Mouse (Mus musculus): Measurements from ENCODE around the gene Spdef. TPM values are rescaled to one million over a fixed set of nuclear protein-coding genes. Genes with fewer than 3 reads are reported as not detected.

Spdef gene
- 0.15 and 0.18 TPM in 2 replicates for polyA plus RNA-seq (2015; fragmentation: Nextera tagmentation; extraction: Ambion mirVana)

GRCm38 (mm10) chr17:27728770-27729169 lies at the start of gene Spdef:
Gene Spdef (minus strand): TSS chr17:27728955.
- no peak for ATAC-seq (ENCODE audit: extremely low read depth, insufficient number of reproducible peaks, low FRiP score, low TSS enrichment)
- Histone ChIP-seq H3K9me3 (no peaks in the 10 kb centered on the region), H3K36me3 (no peaks in the 10 kb centered on the region), H3K4me3 (no peak within 1 kb of the TSS), H3K27ac (replicated peaks) (no peak within 1 kb of the TSS), H3K4me2 (no peak within 1 kb of the TSS), H3K9ac (no peak within 1 kb of the TSS), H3K4me1 (peaks cover 13% of the 10 kb centered on the region), H3K27me3 (replicated peaks) (peaks cover 30% of the 10 kb centered on the region)
- 68% methylated on average over 10 of the region's 10 CpGs for WGBS

GRCm38 (mm10) chr17:27777823-27778222 lies 49.1 kb upstream of the Spdef start:
- peaks cover 50% of the 10 kb centered on the region for H3K4me1 ChIP-seq
- 55% methylated on average over 6 of the region's 6 CpGs for WGBS

DNA sequence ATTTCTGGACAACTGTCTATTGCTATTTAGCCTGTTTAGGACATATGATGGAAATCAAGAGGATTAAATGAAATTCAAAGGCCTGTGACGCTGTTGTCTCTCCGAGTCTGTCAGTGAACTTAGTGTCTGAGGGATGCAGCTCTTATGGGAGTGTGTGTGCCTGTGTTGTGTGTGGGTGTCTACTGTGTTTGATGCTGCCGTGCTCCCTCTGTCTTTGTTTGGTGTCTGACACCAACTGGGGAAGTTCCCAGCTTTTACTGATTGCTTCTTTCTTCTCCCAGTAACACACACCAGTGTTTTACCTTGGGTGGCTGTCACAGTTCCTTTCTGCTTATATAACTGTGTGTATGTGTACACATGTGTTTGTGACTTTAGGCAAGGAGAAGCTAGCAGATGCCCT lies 45.4 kb upstream of the Spdef start:
- WGBS, result 84% methylated on average over 3 of the region's 3 CpGs
- Histone ChIP-seq H3K27ac (replicated peaks) (no peak overlapping the region), H3K4me2 (no peak overlapping the region), H3K36me3 (peaks cover 29% of the 10 kb centered on the region), H3K9ac (no peak overlapping the region), H3K9me3 (no peaks in the 10 kb centered on the region), H3K4me3 (no peak overlapping the region), H3K27me3 (replicated peaks) (no peaks in the 10 kb centered on the region), H3K4me1 (peaks cover 39% of the 10 kb centered on the region)
- no peak for ATAC-seq (ENCODE audit: extremely low read depth, insufficient number of reproducible peaks, low FRiP score, low TSS enrichment)

More at GRCm38 (mm10) chr17:27777823-27778222, 49.1 kb upstream of the Spdef start:
- no peak overlapping the region for H3K9ac ChIP-seq
- peaks cover 35% of the 10 kb centered on the region for H3K36me3 ChIP-seq
- no peaks in the 10 kb centered on the region for H3K9me3 ChIP-seq
- no peak overlapping the region for H3K4me2 ChIP-seq
- H3K27me3 ChIP-seq (replicated peaks), result no peaks in the 10 kb centered on the region
- H3K27ac ChIP-seq (replicated peaks), result 0 out of 2 replicates have a peak overlapping the region, but pooled peaks have one; percentile 5
- no peak for ATAC-seq (ENCODE audit: extremely low read depth, insufficient number of reproducible peaks, low FRiP score, low TSS enrichment)
- no peak overlapping the region for H3K4me3 ChIP-seq

GRCm38 (mm10) chr17:27771616-27772015 lies 42.9 kb upstream of the Spdef start:
- ATAC-seq (ENCODE audit: extremely low read depth, insufficient number of reproducible peaks, low FRiP score, low TSS enrichment), result no peak
- Histone ChIP-seq H3K27me3 (replicated peaks) (no peaks in the 10 kb centered on the region), H3K4me3 (no peak overlapping the region), H3K9me3 (no peaks in the 10 kb centered on the region), H3K4me1 (peaks cover 31% of the 10 kb centered on the region), H3K27ac (replicated peaks) (no peak overlapping the region), H3K36me3 (peaks cover 47% of the 10 kb centered on the region), H3K4me2 (no peak overlapping the region), H3K9ac (no peak overlapping the region)
- 79% methylated on average over 6 of the region's 6 CpGs for WGBS

DNA sequence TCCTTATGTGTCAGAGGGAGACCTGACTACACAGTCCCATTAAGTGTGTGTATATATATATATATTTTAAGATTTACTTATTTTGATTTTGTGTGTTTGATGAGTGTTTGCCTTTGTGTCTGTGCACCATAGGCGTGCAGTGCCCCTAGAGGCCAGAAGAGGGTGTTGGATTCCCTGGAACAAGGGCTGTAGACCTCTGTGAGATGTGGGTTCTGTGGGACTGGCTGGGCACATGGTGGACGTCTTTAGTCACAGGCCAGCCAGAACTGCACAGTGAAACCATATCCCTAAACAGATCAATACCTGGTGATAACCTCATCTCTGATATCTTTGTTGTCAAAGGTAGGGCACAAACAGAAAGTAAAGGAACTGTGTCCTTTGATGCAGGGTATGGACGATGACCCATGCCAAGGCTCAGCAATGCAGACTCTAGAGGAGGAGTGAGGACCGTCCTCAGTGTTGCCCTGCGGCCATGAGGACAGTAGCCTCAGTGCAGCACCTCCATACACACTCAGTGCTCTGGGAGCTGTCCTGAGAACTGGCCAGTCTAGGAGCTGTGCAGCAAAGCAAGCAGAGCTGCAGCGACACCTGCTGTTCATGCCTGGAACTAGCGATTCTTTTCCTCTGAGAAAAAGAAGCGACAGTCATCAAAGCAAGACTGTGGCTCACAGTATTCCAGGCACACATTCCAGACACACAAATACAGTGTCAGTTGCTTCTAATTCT lies 40.2 kb upstream of the Spdef start:
- peak; percentile 51; the same call in 1 of the 2 replicates for ATAC-seq (ENCODE audit: extremely low read depth, insufficient number of reproducible peaks, low FRiP score, low TSS enrichment)
- WGBS, result 67% methylated on average over 8 of the region's 8 CpGs
- peaks cover 56% of the 10 kb centered on the region for H3K36me3 ChIP-seq

GRCm38 (mm10) chr17:27767543-27767942 lies 38.8 kb upstream of the Spdef start:
- no peaks in the 10 kb centered on the region for H3K27me3 ChIP-seq (replicated peaks)
- no peak overlapping the region for H3K4me2 ChIP-seq
- H3K4me3 ChIP-seq, result no peak overlapping the region
- 0 out of 2 replicates have a peak overlapping the region, but pooled peaks have one; percentile 20 for H3K27ac ChIP-seq (replicated peaks)
- no peak overlapping the region for H3K9ac ChIP-seq
- no peak for ATAC-seq (ENCODE audit: extremely low read depth, insufficient number of reproducible peaks, low FRiP score, low TSS enrichment)
- H3K36me3 ChIP-seq, result peaks cover 62% of the 10 kb centered on the region
- 0 out of 2 replicates have a peak, but pooled peaks cover 6% of the 10 kb centered on the region for H3K9me3 ChIP-seq
- H3K4me1 ChIP-seq, result peaks cover 13% of the 10 kb centered on the region
- 68% methylated on average over 12 of the region's 12 CpGs for WGBS

More for the DNA sequence above, 40.2 kb upstream of the Spdef start:
- Histone ChIP-seq H3K4me1 (peaks cover 25% of the 10 kb centered on the region), H3K27ac (replicated peaks) (no peak overlapping the region), H3K4me3 (no peak overlapping the region), H3K4me2 (no peak overlapping the region), H3K9ac (no peak overlapping the region), H3K9me3 (0 out of 2 replicates have a peak, but pooled peaks cover 6% of the 10 kb centered on the region), H3K27me3 (replicated peaks) (no peaks in the 10 kb centered on the region)

- no peak overlapping the region for H3K9ac ChIP-seq
- no peak for ATAC-seq (ENCODE audit: extremely low read depth, insufficient number of reproducible peaks, low FRiP score, low TSS enrichment)
- no peak overlapping the region for H3K4me2 ChIP-seq
- 0 out of 2 replicates have a peak, but pooled peaks cover 6% of the 10 kb centered on the region for H3K9me3 ChIP-seq
- no peak overlapping the region for H3K4me3 ChIP-seq
- peaks cover 60% of the 10 kb centered on the region for H3K36me3 ChIP-seq
- no peaks in the 10 kb centered on the region for H3K27me3 ChIP-seq (replicated peaks)
- H3K4me1 ChIP-seq, result peaks cover 13% of the 10 kb centered on the region
- H3K27ac ChIP-seq (replicated peaks), result no peak overlapping the region
- 74% methylated on average over 5 of the region's 5 CpGs for WGBS
Observed at GRCm38 (mm10) chr17:27767120-27767519, 38.4 kb upstream of the Spdef start.

DNA sequence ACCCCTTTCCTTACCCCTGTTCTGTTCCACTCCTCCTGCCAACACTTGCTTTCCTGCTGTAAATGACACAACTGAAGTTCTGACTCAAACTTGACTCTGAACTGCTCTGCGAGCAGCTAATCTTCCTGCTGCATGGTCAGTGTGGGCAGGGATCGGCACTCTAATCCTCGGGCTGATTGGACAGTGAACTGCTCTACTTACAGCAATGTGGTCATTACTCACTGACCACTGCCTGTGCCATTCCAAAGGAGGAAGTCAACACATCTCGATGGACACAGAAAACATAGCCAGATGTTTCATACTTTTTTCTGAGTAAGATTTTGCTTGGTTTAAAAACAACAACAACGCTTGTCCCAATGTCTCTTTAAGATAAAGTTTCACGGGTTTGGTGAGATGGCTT lies 36.3 kb upstream of the Spdef start:
- Histone ChIP-seq H3K27me3 (replicated peaks) (no peaks in the 10 kb centered on the region), H3K36me3 (peaks cover 62% of the 10 kb centered on the region), H3K4me1 (peaks cover 25% of the 10 kb centered on the region), H3K9ac (no peak overlapping the region), H3K9me3 (0 out of 2 replicates have a peak, but pooled peaks cover 6% of the 10 kb centered on the region), H3K27ac (replicated peaks) (no peak overlapping the region), H3K4me3 (no peak overlapping the region), H3K4me2 (no peak overlapping the region)
- 95% methylated on average over 6 of the region's 6 CpGs for WGBS
- ATAC-seq (ENCODE audit: extremely low read depth, insufficient number of reproducible peaks, low FRiP score, low TSS enrichment), result no peak

- WGBS, result 100% methylated on average over 2 of the region's 2 CpGs
- Histone ChIP-seq H3K36me3 (peaks cover 62% of the 10 kb centered on the region), H3K4me1 (peaks cover 19% of the 10 kb centered on the region), H3K27me3 (replicated peaks) (no peaks in the 10 kb centered on the region), H3K4me3 (no peak overlapping the region), H3K4me2 (no peak overlapping the region), H3K9me3 (0 out of 2 replicates have a peak, but pooled peaks cover 6% of the 10 kb centered on the region), H3K9ac (no peak overlapping the region), H3K27ac (replicated peaks) (no peak overlapping the region)
- no peak for ATAC-seq (ENCODE audit: extremely low read depth, insufficient number of reproducible peaks, low FRiP score, low TSS enrichment)
Observed at GRCm38 (mm10) chr17:27764453-27764852, 35.7 kb upstream of the Spdef start.

GRCm38 (mm10) chr17:27762884-27763283 lies 34.1 kb upstream of the Spdef start:
- Histone ChIP-seq H3K9me3 (0 out of 2 replicates have a peak, but pooled peaks cover 6% of the 10 kb centered on the region), H3K36me3 (peaks cover 50% of the 10 kb centered on the region), H3K27ac (replicated peaks) (no peak overlapping the region), H3K9ac (no peak overlapping the region), H3K4me2 (no peak overlapping the region), H3K4me3 (no peak overlapping the region), H3K27me3 (replicated peaks) (no peaks in the 10 kb centered on the region), H3K4me1 (peaks cover 24% of the 10 kb centered on the region)
- WGBS, result 91% methylated on average over 11 of the region's 11 CpGs
- ATAC-seq (ENCODE audit: extremely low read depth, insufficient number of reproducible peaks, low FRiP score, low TSS enrichment), result no peak

DNA sequence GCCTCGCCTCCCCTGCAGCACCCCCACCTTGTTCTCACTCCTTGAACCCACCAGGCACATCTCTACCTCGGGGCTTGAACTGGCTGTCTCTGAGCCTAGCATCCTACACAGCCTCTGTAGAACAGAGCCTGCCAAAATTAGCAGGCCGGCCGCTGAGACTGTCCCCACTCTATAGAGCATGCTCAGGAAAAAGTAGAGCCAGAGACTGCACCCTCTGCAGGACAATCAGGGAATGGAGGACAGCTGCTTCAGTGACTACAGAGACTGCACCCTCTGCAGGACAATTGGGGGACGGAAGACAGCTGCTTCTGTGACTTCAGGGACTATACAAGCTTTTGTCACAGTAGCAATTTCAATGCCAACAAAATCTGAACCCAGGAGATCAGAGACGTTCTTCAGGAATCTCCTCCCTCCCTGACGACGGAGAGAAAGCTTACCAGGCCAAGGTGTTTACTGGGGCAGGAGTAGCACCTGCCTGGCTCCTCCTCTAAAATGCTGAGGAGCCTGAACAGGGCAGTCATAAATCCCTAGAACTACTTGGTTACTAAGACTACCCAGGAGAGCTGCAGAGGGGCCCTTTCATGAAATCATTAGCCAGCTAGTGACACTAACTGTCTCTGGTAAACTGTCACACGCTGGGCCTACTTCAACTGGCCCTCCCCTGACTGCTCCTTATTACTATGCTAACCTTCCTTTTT lies 33.0 kb upstream of the Spdef start:
- Histone ChIP-seq H3K4me2 (no peak overlapping the region), H3K27me3 (replicated peaks) (no peaks in the 10 kb centered on the region), H3K36me3 (peaks cover 39% of the 10 kb centered on the region), H3K27ac (replicated peaks) (no peak overlapping the region), H3K4me3 (no peak overlapping the region), H3K4me1 (peaks cover 20% of the 10 kb centered on the region), H3K9ac (no peak overlapping the region; the same call in 1 of the 2 replicates), H3K9me3 (0 out of 2 replicates have a peak, but pooled peaks cover 6% of the 10 kb centered on the region)
- ATAC-seq (ENCODE audit: extremely low read depth, insufficient number of reproducible peaks, low FRiP score, low TSS enrichment), result 0 out of 2 replicates have a peak, but pooled peaks have one; percentile 42
- 34% methylated on average over 9 of the region's 9 CpGs for WGBS

All from heart, embryonic 13.5 days (tissue).